Mouse (Mus musculus) small intestine, adult 2 months (tissue): Measurements from ENCODE around the gene Rpf1. TPM values are rescaled to one million over a fixed set of nuclear protein-coding genes. Genes with fewer than 3 reads are reported as not detected.

ENCODE experiments used
- H3K27ac ChIP-seq: fragments of 200-500 bp; 2 replicates; pipeline ENCODE4 v1.5.1; 2012; ENCODE audit warnings: low read depth, low read length, control low read depth, inconsistent platforms; ENCODE audit not compliant: insufficient read depth
- H3K27me3 ChIP-seq: fragments of 200-500 bp; 2 replicates; pipeline ENCODE4 v1.6.1; 2012; ENCODE audit warnings: mild to moderate bottlenecking, moderate library complexity, low read length, inconsistent platforms; ENCODE audit not compliant: control insufficient read depth, insufficient read depth
- H3K36me3 ChIP-seq: fragments of 200-500 bp; 2 replicates; pipeline ENCODE4 v1.6.1; 2012; ENCODE audit warnings: mild to moderate bottlenecking, low read length, control low read depth, inconsistent platforms; ENCODE audit not compliant: control insufficient read depth, insufficient read depth
- H3K4me1 ChIP-seq: fragments of 200-500 bp; 2 replicates; pipeline ENCODE4 v1.6.1; 2012; ENCODE audit warnings: low read length, inconsistent platforms, mixed read lengths; ENCODE audit not compliant: control insufficient read depth, insufficient read depth, insufficient read length
- H3K4me3 ChIP-seq: fragments of 200-500 bp; 2 replicates; pipeline ENCODE4 v1.5.1; 2012; ENCODE audit warnings: low read depth, mild to moderate bottlenecking, control low read depth, inconsistent platforms, low read length, moderate library complexity
- CTCF ChIP-seq: fragments of 200-500 bp; IDR thresholded peaks from 2 replicates; pipeline ENCODE4 v1.5.1; 2012; ENCODE audit warnings: low read depth, mild to moderate bottlenecking, control low read depth, inconsistent platforms, low read length, moderate library complexity, mixed read lengths; ENCODE audit not compliant: insufficient replicate concordance, insufficient read length; ENCODE audit errors: extremely low read depth
- POLR2A ChIP-seq: fragments of 200-500 bp; IDR thresholded peaks from 2 replicates; pipeline ENCODE4 v1.6.1; 2012; ENCODE audit warnings: low read depth, mild to moderate bottlenecking, control low read depth, inconsistent platforms, low read length, moderate library complexity
- WGBS: fragments of 180-500 bp; shearing (Covaris S2); methylation state at CpG from one replicate; pipeline ENCODE4 v1.1.7; 2018; 5-methylcytosine and 5-hydroxymethylcytosine counted together
- polyA plus RNA-seq: library from polyadenylated mRNA; depleted of rRNA; stranded (reverse); fragments of >200 nt; gene quantifications from 2 replicates; pipeline ENCODE4 v1.2.3, GENCODE M21; 2012

Rpf1 gene
- polyA plus RNA-seq, 1 experiment, result 2.4 TPM

GRCm38 (mm10) chr3:146565065-146565411, 43.8 kb upstream of the Rpf1 start:
- no peak overlapping the region for H3K4me3 ChIP-seq
- no peaks in the 10 kb centered on the region for H3K27me3 ChIP-seq
- H3K36me3 ChIP-seq, result no peaks in the 10 kb centered on the region
- no peak overlapping the region for H3K27ac ChIP-seq
- WGBS, result 89% methylated on average over 1 of the region's 1 CpGs
- no peak for TF ChIP-seq CTCF
- TF ChIP-seq POLR2A, result no peak
- H3K4me1 ChIP-seq, result peaks cover 12% of the 10 kb centered on the region

- WGBS, result 41% methylated on average over 14 of the region's 14 CpGs
- Histone ChIP-seq H3K36me3 (no peaks in the 10 kb centered on the region), H3K27ac (no peak overlapping the region), H3K27me3 (no peaks in the 10 kb centered on the region), H3K4me3 (no peak overlapping the region), H3K4me1 (peaks cover 9% of the 10 kb centered on the region)
- TF ChIP-seq CTCF, result peak; percentile 13; the same call in 1 of the 2 replicates
- TF ChIP-seq POLR2A, result no peak
Observed at GRCm38 (mm10) chr3:146564268-146565064, 43.2 kb upstream of the Rpf1 start.

GRCm38 (mm10) chr3:146562936-146563335, 41.7 kb upstream of the Rpf1 start:
- TF ChIP-seq POLR2A (no peak), CTCF (no peak)
- WGBS, result 86% methylated on average over 7 of the region's 7 CpGs
- H3K27me3 ChIP-seq, result no peaks in the 10 kb centered on the region
- H3K36me3 ChIP-seq, result no peaks in the 10 kb centered on the region
- H3K4me1 ChIP-seq, result peaks cover 4% of the 10 kb centered on the region; the same call in 1 of the 2 replicates
- no peak overlapping the region for H3K27ac ChIP-seq
- H3K4me3 ChIP-seq, result no peak overlapping the region

- H3K36me3 ChIP-seq, result no peaks in the 10 kb centered on the region
- H3K4me1 ChIP-seq, result no peaks in the 10 kb centered on the region
- no peaks in the 10 kb centered on the region for H3K27me3 ChIP-seq
- H3K4me3 ChIP-seq, result no peak overlapping the region
- no peak overlapping the region for H3K27ac ChIP-seq
- no peak for TF ChIP-seq POLR2A
- TF ChIP-seq CTCF, result no peak
- 87% methylated on average over 6 of the region's 6 CpGs for WGBS
Observed at GRCm38 (mm10) chr3:146557507-146557906, 36.3 kb upstream of the Rpf1 start.

- H3K4me1 ChIP-seq, result no peaks in the 10 kb centered on the region
- no peak for TF ChIP-seq CTCF
- TF ChIP-seq POLR2A, result no peak
- H3K27ac ChIP-seq, result no peak overlapping the region
- H3K4me3 ChIP-seq, result no peak overlapping the region
- H3K27me3 ChIP-seq, result no peaks in the 10 kb centered on the region
- H3K36me3 ChIP-seq, result no peaks in the 10 kb centered on the region
- WGBS, result 71% methylated on average over 1 of the region's 1 CpGs
Observed at GRCm38 (mm10) chr3:146556567-146556966, 35.3 kb upstream of the Rpf1 start.

GRCm38 (mm10) chr3:146554816-146555215, 33.6 kb upstream of the Rpf1 start:
- no peaks in the 10 kb centered on the region for H3K36me3 ChIP-seq
- no peak overlapping the region for H3K4me3 ChIP-seq
- no peaks in the 10 kb centered on the region for H3K27me3 ChIP-seq
- H3K27ac ChIP-seq, result no peak overlapping the region
- WGBS, result 85% methylated on average over 7 of the region's 7 CpGs
- TF ChIP-seq POLR2A, result no peak
- no peak for TF ChIP-seq CTCF
- H3K4me1 ChIP-seq, result no peaks in the 10 kb centered on the region

- no peaks in the 10 kb centered on the region for H3K27me3 ChIP-seq
- TF ChIP-seq CTCF (no peak), POLR2A (no peak)
- WGBS, result 31% methylated on average over 1 of the region's 1 CpGs
- no peak overlapping the region for H3K27ac ChIP-seq
- H3K4me1 ChIP-seq, result no peaks in the 10 kb centered on the region
- no peaks in the 10 kb centered on the region for H3K36me3 ChIP-seq
- no peak overlapping the region for H3K4me3 ChIP-seq
Observed at GRCm38 (mm10) chr3:146543632-146544031, 22.4 kb upstream of the Rpf1 start.
